Mouse (Mus musculus): ENCODE measurements at regions not wholly inside any gene's neighbourhood (a gene's known extent, or its start where the extent isn't known, plus 50 kb on each side); places are given as distances from the start of the nearest gene placed in this dataset.

DNA sequence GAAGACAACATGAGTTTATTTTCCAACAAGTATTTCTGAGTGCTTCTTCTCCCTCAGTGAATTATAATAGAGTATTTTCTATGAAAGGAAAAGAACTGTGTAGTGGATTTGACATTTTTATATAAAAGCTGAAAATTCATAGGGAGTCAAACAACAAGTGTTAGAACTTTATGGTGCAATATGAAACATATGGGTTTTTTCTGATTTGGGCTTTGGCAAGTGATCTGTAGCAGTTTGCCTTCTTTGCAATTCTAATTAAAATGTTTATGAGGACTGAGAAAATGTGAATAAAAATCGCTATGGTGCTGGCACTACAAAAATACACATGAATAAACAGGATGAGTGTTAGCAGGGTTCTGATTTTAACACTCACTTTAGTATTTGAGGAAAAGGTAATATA, 341.0 kb downstream of the Gabrg1 start:
- in situ Hi-C loops (cut with MboI, MseI): no loop called here

DNA sequence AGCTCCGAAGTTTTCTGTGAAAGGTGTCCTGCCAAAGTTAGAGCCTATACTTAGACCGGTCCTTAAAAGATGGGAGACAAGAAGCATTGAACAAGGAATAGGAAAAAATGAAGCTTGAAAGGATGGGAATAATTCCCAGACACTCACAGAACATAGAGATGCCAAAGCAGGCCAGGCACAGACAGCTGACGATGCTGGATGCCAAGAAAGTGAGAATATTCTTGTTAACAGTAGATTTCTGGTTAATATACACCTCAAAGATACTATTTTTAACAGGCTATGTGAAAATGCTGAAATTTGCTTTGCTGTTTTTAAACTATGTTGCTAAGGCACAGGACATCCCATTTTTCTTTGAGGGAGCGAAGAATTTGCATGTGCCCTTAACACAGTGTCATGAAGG, 366.3 kb downstream of the Gabrg1 start:
- in situ Hi-C loops (cut with MboI, MseI): no loop called here

GRCm38 (mm10) chr5:70434636-70435035, 407.8 kb downstream of the Gabrg1 start:
- in situ Hi-C loops (cut with MboI, MseI): loop anchor here in 1 of 2 experiments (5.0 kb wide), 1 partner anchor 222 kb away; no protein-coding TSS in a partner anchor

GRCm38 (mm10) chr5:70400561-70400960, 441.9 kb downstream of the Gabrg1 start:
- in situ Hi-C loops (cut with MboI, MseI): loop anchor here in 1 of 2 experiments (5.0 kb wide), 1 partner anchor 52 kb away; no protein-coding TSS in a partner anchor

DNA sequence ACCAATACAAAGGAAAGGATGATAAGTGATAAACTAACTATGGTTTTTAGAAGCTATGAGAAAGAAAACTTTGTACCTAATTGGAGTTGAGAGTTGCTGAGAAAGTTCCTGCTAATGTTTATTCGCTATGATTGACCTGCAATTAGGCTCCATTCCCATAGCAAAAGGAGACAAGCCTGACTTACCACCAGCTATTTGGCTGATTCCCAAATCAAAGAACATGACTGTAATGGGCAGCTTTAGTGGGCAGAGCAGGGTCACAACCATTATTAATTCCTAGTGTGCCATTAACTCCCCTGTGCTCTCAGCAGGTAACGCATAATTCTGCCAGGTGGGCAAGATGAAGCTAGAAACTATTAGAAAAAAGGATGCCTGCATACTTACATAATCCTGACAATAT, 452.5 kb downstream of the Gabrg1 start:
- in situ Hi-C loops (cut with MboI, MseI): no loop called here

GRCm38 (mm10) chr5:70387318-70387717, 455.1 kb downstream of the Gabrg1 start:
- in situ Hi-C loops (cut with MboI, MseI): no loop called here
